Mouse (Mus musculus): ENCODE measurements around the gene Adcy6. TPM values are rescaled to one million over a fixed set of nuclear protein-coding genes. Genes with fewer than 3 reads are reported as not detected.
A peak's percentile ranks its signal among the peaks of the same experiment; 100 is the strongest.

Gene Adcy6
- polyA plus RNA-seq, 1 experiment from 2014 or later = 10.6 TPM

- no peak overlapping the region for H3K4me2 ChIP-seq
- H3K9me3 ChIP-seq = no peaks in the 10 kb centered on the region
- 15% methylated on average over 8 of the region's 8 CpGs for WGBS
- ATAC-seq (ENCODE audit: low FRiP score, low read depth) = no peak
- peaks cover 5% of the 10 kb centered on the region; the same call in 1 of the 2 replicates for H3K27me3 ChIP-seq
- no peak overlapping the region for H3K27ac ChIP-seq (replicated peaks)
- no peaks in the 10 kb centered on the region for H3K36me3 ChIP-seq
- no peak overlapping the region for H3K9ac ChIP-seq
- H3K4me3 ChIP-seq = no peak overlapping the region
- H3K4me1 ChIP-seq (replicated peaks) = peaks cover 22% of the 10 kb centered on the region
Measured at GRCm38 (mm10) chr15:98626078-98626477, 16.2 kb upstream of the Adcy6 start.

- Histone ChIP-seq H3K4me2 (no peak overlapping the region), H3K27ac (replicated peaks) (no peak overlapping the region), H3K4me1 (replicated peaks) (peaks cover 4% of the 10 kb centered on the region), H3K4me3 (no peak overlapping the region), H3K27me3 (no peaks in the 10 kb centered on the region), H3K9me3 (no peaks in the 10 kb centered on the region), H3K36me3 (no peaks in the 10 kb centered on the region), H3K9ac (no peak overlapping the region)
- 57% methylated on average over 5 of the region's 5 CpGs for WGBS
- ATAC-seq (ENCODE audit: low FRiP score, low read depth) = no peak
Measured at GRCm38 (mm10) chr15:98623361-98623821, 13.5 kb upstream of the Adcy6 start.

- no peak overlapping the region for H3K4me2 ChIP-seq
- H3K27me3 ChIP-seq = no peaks in the 10 kb centered on the region
- ATAC-seq (ENCODE audit: low FRiP score, low read depth) = no peak
- no peaks in the 10 kb centered on the region for H3K4me1 ChIP-seq (replicated peaks)
- H3K36me3 ChIP-seq = no peaks in the 10 kb centered on the region
- H3K9ac ChIP-seq = no peak overlapping the region
- H3K4me3 ChIP-seq = no peak overlapping the region
- 18% methylated on average over 6 of the region's 6 CpGs for WGBS
- H3K27ac ChIP-seq (replicated peaks) = no peak overlapping the region
- no peaks in the 10 kb centered on the region for H3K9me3 ChIP-seq
Measured at GRCm38 (mm10) chr15:98622721-98623120, 12.8 kb upstream of the Adcy6 start.

- no peak overlapping the region for H3K27ac ChIP-seq (replicated peaks)
- ATAC-seq (ENCODE audit: low FRiP score, low read depth) = no peak
- H3K4me3 ChIP-seq = no peak overlapping the region
- H3K27me3 ChIP-seq = no peaks in the 10 kb centered on the region
- H3K9me3 ChIP-seq = no peaks in the 10 kb centered on the region
- 6% methylated on average over 7 of the region's 7 CpGs for WGBS
- no peak overlapping the region for H3K4me2 ChIP-seq
- no peaks in the 10 kb centered on the region; the same call in 1 of the 2 replicates for H3K4me1 ChIP-seq (replicated peaks)
- H3K9ac ChIP-seq = no peak overlapping the region
- no peaks in the 10 kb centered on the region for H3K36me3 ChIP-seq
Measured at GRCm38 (mm10) chr15:98622199-98622598, 12.3 kb upstream of the Adcy6 start.

DNA sequence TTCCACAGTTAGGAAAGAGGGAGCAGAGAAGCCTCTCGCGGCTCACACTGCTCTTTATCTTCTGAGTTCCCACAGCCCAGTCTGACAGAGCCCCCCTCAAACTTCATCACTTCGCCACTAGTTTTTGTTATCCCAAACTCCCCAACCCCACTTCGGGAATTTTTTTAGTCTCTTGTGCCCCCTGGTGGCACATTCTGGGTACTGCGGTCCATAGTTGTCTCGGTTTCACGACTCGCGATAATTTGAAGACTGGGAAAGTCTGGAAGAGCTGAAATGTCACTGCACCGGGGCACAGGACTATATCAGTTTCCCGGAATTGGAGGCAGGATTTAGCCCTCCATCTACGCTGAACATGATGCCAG lies 7.3 kb upstream of the Adcy6 start:
- WGBS = 1% methylated on average over 12 of the region's 12 CpGs
- no peaks in the 10 kb centered on the region for H3K36me3 ChIP-seq
- peaks cover 10% of the 10 kb centered on the region for H3K4me1 ChIP-seq (replicated peaks)
- H3K27ac ChIP-seq (replicated peaks) = no peak overlapping the region
- no peaks in the 10 kb centered on the region for H3K9me3 ChIP-seq
- no peak overlapping the region for H3K9ac ChIP-seq
- no peak overlapping the region for H3K4me3 ChIP-seq
- no peaks in the 10 kb centered on the region for H3K27me3 ChIP-seq
- ATAC-seq (ENCODE audit: low FRiP score, low read depth) = no peak
- peak overlapping the region; percentile 19; the same call in 1 of the 2 replicates for H3K4me2 ChIP-seq

DNA sequence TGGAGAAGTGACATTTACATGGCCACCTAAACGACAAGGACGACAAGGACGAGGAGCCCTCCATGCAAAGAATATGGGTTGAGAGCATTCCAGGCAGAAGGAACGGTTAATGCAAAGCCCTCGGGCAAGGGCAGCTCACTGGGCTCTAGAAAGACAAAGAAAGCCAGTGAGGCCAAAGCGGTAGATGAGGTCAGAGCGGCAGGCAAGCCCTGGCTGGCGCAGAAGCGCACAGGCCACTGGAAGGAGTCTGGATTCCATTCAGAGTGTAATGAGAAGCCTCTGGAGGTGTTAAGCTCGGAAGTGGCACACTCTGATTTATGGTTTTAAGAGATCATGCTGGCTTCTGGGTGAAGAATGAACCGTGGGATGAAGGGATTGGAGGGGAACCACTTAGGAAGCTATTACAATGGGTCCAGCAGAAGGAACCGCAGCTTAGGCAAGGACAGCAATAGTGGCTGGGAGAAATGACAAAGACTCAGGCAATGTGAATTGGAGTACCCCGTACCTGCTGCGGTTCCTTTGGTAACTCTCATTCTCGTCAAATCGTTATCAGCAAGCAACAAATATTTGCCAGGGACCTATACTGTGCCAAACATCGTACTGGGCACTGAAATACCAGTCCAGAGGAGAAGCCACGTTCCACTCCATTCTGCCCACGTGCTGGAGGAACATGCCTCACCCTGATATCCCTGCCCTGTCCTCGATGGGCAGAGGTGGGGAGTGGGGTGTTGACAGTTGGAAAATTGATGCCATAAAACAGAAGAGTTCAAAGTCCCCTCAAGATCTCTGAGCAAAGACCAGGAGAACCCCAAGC lies 6.7 kb upstream of the Adcy6 start:
- H3K9ac ChIP-seq = no peak overlapping the region
- H3K9me3 ChIP-seq = no peaks in the 10 kb centered on the region
- no peak overlapping the region for H3K4me3 ChIP-seq
- WGBS = 40% methylated on average over 20 of the region's 20 CpGs
- no peaks in the 10 kb centered on the region for H3K27me3 ChIP-seq
- H3K4me2 ChIP-seq = peak overlapping the region; percentile 19; the same call in 1 of the 2 replicates
- peaks cover 10% of the 10 kb centered on the region for H3K4me1 ChIP-seq (replicated peaks)
- peak; percentile 43; the same call in 1 of the 2 replicates for ATAC-seq (ENCODE audit: low FRiP score, low read depth)
- no peak overlapping the region for H3K27ac ChIP-seq (replicated peaks)
- no peaks in the 10 kb centered on the region for H3K36me3 ChIP-seq

DNA sequence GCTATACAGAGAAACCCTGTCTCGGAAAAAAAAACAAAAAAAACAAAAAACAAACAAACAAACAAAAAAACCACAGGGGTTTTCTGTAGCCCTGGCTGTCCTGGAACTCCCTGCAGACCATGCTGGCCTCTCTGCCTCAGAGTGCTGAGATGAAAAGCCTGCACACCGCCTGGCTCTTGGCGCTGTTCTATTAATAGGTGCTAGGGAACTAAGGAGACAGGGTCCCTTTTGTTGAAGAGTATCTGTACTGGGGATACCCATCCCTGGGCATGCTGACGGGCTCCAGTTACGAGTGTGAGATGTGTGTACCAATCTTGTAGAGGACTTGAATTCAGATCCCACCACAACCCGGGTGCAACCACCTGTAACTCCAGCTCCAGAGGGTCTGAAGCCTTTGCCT lies 5.9 kb upstream of the Adcy6 start:
- no peaks in the 10 kb centered on the region for H3K27me3 ChIP-seq
- no peak overlapping the region for H3K4me2 ChIP-seq
- peaks cover 10% of the 10 kb centered on the region for H3K4me1 ChIP-seq (replicated peaks)
- no peak overlapping the region for H3K9ac ChIP-seq
- H3K36me3 ChIP-seq = no peaks in the 10 kb centered on the region
- H3K27ac ChIP-seq (replicated peaks) = no peak overlapping the region
- H3K9me3 ChIP-seq = no peaks in the 10 kb centered on the region
- no peak overlapping the region for H3K4me3 ChIP-seq
- no peak for ATAC-seq (ENCODE audit: low FRiP score, low read depth)
- 66% methylated on average over 6 of the region's 6 CpGs for WGBS

DNA sequence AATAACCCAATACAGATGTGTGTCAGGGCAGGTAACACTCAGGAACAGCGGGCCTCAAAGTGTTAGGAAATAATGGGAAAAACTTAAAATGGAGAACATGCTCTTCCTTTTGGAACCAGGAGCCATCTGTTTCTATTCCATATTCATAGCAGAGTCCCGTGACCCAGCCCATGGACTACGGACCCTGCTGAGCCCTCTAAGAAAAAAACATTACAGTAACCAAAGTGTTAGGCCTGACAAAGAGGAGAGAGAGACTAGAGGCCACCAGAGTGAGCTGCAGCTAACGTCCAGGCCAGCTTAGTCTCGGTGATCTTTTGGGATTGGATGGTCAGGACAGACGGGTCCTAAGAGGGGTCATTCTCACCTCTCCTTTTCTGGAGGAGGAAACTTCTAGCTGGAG lies 5.1 kb upstream of the Adcy6 start:
- Histone ChIP-seq H3K9ac (no peak overlapping the region), H3K4me3 (no peak overlapping the region), H3K27me3 (no peaks in the 10 kb centered on the region), H3K4me1 (replicated peaks) (peaks cover 15% of the 10 kb centered on the region), H3K9me3 (no peaks in the 10 kb centered on the region), H3K4me2 (no peak overlapping the region), H3K36me3 (no peaks in the 10 kb centered on the region), H3K27ac (replicated peaks) (no peak overlapping the region)
- no peak for ATAC-seq (ENCODE audit: low FRiP score, low read depth)
- 41% methylated on average over 6 of the region's 6 CpGs for WGBS

GRCm38 (mm10) chr15:98614551-98614950 lies 4.7 kb upstream of the Adcy6 start:
- 36% methylated on average over 9 of the region's 9 CpGs for WGBS
- Histone ChIP-seq H3K4me1 (replicated peaks) (peaks cover 16% of the 10 kb centered on the region), H3K4me3 (no peak overlapping the region), H3K36me3 (no peaks in the 10 kb centered on the region), H3K9ac (no peak overlapping the region), H3K9me3 (no peaks in the 10 kb centered on the region), H3K27me3 (no peaks in the 10 kb centered on the region), H3K4me2 (no peak overlapping the region), H3K27ac (replicated peaks) (no peak overlapping the region)
- ATAC-seq (ENCODE audit: low FRiP score, low read depth) = no peak

- no peak overlapping the region for H3K4me3 ChIP-seq
Measured at GRCm38 (mm10) chr15:98612229-98612628, 2.4 kb upstream of the Adcy6 start.

GRCm38 (mm10) chr15:98610131-98610633 lies 306 bp upstream of the Adcy6 start:
- Histone ChIP-seq H3K4me3 (peak overlapping the region; percentile 81), H3K9ac (peak overlapping the region; percentile 91), H3K36me3 (no peaks in the 10 kb centered on the region), H3K9me3 (no peaks in the 10 kb centered on the region), H3K4me1 (replicated peaks) (peaks cover 36% of the 10 kb centered on the region), H3K27me3 (no peaks in the 10 kb centered on the region), H3K27ac (replicated peaks) (peak overlapping the region; percentile 87), H3K4me2 (peak overlapping the region; percentile 92)
- ATAC-seq (ENCODE audit: low FRiP score, low read depth) = no peak
- WGBS = 4% methylated on average over 12 of the region's 12 CpGs

More at GRCm38 (mm10) chr15:98612229-98612628, 2.4 kb upstream of the Adcy6 start:
- Histone ChIP-seq H3K9me3 (no peaks in the 10 kb centered on the region), H3K27me3 (no peaks in the 10 kb centered on the region), H3K4me2 (no peak overlapping the region), H3K36me3 (no peaks in the 10 kb centered on the region), H3K9ac (no peak overlapping the region), H3K27ac (replicated peaks) (no peak overlapping the region), H3K4me1 (replicated peaks) (peaks cover 32% of the 10 kb centered on the region)
- WGBS = 97% methylated on average over 3 of the region's 3 CpGs
- no peak for ATAC-seq (ENCODE audit: low FRiP score, low read depth)

GRCm38 (mm10) chr15:98608784-98609250 lies 1.1 kb downstream of the Adcy6 start:
- Histone ChIP-seq H3K27me3 (no peaks in the 10 kb centered on the region), H3K36me3 (peaks cover 6% of the 10 kb centered on the region; the same call in 1 of the 2 replicates), H3K4me2 (peak overlapping the region; percentile 92), H3K4me1 (replicated peaks) (peaks cover 28% of the 10 kb centered on the region), H3K27ac (replicated peaks) (peak overlapping the region; percentile 87), H3K9ac (peak overlapping the region; percentile 91), H3K9me3 (no peaks in the 10 kb centered on the region), H3K4me3 (peak overlapping the region; percentile 81)
- 0% methylated on average over 6 of the region's 26 CpGs for WGBS
- peak; percentile 25 for ATAC-seq (ENCODE audit: low FRiP score, low read depth)
